Mouse (Mus musculus) cerebellum, adult 9-11 months (tissue): ENCODE measurements around the gene Rcc1.
A peak's percentile ranks its signal among the peaks of the same experiment; 100 is the strongest.

ENCODE experiments used
- DNase-seq: peaks from one replicate; pipeline ENCODE4 v3.0.0; 2022

Gene Rcc1

DNA sequence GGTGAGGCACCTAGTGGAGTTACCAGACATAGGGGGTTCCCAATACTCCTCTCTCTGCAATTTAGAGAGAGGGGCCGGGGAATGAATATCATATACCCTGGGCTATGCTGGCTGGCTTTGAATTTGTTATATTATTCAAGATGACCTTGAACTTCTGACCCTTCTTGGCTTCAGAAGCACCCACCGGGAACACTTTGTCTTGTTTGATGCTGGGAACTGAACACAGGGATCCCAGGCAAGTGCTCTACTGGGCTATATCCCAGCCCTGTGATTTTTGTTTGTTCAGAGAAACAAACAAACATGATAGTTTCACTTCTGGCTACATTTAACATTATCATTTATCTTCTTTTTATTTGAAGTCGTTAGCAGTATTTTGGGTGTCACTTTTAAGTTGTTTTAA lies 2.0 kb upstream of the Rcc1 start:
- DNase-seq, result no peak

DNA sequence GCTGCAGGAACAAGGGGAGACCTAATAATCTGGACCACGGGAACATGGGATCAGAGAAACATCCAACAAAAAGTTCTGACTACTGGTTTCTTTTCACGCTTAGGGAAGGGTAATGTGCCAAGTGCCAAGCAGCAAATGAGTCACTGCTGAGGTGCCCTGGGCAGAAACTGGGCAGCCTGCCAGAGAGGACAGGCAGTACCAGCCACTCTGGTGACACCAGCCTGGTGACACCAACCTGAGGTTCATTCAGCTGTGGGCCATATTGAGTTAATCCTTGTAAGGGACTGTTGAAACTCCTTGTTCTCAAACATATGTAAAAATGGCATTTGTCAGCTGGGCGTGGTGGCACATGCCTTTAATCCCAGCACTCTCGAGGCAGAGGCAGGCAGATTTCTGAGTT lies 1.2 kb upstream of the Rcc1 start:
- DNase-seq, result peak; percentile 46

DNA sequence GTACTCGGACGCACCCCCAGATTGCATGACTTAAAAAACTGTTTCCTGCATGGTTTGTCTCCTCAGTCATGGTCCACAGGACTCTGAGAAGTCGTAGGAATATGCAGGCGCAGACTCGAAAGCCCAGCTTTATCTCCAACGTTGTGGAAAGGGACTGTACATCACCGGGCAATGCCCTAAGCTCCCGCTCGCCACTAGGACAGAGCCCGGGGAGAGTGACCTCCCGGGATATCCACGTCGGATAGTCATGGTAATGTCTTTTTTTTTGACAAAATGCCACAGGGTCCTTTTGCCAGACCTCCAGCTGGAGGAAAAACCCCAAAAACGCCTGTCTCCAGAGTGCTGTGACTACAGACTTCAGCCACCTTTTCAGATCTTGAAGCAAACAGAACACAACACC lies 666 bp downstream of the Rcc1 start:
- peak; percentile 33 for DNase-seq

DNA sequence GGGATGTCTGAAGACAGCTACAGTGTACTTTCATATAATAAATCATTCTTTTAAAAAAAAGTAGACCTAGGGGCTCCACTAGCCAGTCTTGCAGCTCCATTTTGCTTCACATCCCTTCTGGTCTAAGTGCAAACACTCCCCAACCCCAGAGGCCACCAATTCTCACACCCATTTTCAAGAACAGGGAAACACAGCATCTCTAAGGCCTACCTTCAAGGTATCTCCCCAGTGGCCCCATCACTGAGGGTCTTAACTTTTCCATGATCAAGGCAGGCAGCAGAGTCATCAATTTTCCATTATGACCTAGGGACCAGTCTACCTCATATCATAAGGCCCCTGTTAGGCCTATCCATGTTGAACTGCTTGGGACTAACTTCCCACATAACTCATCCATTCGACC lies 2.0 kb downstream of the Rcc1 start:
- DNase-seq, result no peak

DNA sequence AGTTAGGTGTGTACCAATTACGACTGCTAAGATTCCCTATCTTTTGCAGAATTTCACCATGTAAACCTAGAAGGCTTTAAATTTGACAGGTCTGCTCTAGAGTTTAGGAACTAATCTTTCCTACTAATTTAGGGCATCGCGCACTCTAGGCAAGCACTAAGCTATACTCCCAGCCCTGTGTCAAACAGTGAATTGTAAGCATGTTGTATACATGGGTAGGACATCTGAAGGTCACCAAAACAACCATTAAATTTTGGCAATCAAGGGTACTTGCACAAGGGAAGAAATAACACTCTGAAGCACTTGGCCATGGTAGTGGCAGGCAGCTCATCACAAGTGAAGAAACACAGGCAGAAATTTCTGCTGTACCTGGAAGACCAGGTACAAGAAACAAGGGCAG lies 2.6 kb downstream of the Rcc1 start:
- DNase-seq, result no peak

DNA sequence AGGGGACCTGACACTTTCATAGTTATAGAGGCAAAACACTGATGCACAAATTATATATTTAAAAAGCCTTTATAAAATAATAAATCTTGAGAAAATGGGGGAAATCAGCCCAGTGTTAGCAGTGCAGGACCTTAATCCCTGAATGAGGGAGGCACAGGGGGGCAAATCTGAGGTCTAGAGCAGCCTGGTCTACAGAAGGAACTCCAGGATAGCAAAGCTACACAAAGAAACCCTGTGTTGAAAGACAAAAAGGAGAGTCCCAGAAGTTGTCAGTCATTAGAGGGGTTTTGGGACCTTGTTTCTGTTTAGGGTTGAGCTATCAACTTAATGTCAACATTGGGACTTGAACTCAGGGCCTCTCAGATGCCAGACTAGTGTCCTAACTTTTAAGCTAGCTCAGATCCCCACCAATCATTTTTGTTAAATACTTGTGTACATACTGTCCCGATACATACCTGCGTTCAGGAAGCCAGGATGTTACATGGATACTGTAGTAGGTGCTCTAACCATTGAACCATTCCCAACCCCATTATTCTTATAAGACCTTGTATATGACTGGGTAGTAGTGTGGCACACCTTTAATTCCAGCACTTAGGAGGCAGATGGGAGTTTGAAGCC lies 3.2 kb downstream of the Rcc1 start:
- no peak for DNase-seq

DNA sequence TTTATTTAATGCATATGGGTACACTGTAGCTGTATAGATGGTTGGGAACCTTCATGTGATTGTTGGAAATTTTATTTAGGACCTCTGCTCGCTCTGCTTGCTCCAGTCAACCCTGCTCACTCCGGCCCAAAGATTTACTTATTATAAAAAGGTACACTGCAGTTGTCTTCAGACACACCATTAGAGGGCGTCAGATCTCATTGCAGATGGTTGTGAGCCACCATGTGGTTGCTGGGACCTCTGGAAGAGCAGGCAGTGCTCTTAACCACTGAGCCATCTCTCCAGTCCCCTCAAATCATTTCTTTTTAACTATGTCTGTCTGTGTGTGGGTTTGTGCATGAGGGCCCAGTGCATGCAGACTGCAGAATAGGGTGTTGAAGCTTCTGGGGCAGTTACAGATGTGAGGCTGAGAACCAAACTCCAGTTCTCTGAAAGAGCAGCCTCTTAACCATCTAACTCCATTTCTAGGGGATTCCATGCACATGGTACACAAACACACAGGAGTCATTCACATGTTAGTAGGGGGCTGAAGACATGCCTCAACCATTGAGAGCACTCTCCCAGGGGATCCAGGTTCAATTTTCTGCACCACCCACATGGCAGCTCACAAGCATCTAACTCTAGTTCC lies 3.8 kb downstream of the Rcc1 start:
- DNase-seq, result no peak

DNA sequence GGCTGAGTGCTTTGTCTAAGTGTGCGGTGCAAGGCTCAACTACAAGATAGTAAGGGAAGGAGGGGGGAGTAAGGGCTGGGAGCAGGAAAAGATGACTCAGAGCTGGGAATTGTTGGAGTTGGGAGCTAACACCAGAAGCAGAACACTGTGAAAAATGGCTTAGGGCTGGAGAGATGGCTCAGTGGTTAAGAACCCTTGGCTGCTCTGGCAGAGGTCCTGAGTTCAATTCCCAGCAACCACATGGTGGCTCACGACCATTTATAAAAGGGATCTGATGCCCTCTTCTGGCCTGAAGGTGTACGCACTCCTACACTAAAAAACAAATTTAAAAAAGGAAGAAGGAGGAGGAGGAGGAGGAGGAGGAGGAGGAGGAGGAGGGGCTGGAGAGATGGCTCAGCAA lies 6.7 kb downstream of the Rcc1 start:
- DNase-seq, result no peak

DNA sequence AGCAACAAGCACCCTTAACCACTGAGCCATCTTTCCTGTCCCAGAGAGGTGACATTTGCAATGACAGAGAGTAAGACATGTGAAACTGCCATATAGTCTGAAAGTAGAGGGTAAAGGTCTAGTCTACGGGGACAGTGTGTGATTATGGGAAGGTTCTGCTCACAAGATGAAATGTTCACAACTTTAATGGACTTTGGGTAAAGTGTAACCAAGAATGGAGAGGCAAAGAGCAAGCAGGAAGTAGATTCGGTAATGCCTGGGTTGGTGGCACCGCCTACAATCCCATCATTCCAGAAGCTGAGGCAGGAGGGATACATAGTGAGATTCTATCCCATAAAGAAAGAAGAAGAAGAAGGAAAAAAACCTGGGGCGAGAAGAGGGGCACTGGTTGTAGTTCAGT lies 7.1 kb downstream of the Rcc1 start:
- no peak for DNase-seq

DNA sequence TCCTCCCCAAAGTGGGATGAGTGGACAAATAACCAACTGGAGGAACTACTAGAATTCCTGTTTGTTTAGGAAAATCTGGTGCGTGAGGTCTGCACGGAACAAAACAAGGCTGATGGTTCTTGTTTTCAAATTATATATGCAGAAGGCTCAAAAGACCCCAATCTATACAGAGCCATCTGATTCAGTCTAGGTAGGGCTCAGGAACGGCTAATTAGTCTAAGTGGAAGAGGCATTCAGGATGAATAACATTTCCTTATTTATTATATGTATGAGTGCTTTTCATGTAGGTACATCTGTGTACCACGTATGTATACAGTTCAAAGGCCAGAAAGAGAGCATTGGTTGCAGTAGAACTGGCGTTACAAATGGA lies 7.6 kb downstream of the Rcc1 start:
- DNase-seq, result no peak

DNA sequence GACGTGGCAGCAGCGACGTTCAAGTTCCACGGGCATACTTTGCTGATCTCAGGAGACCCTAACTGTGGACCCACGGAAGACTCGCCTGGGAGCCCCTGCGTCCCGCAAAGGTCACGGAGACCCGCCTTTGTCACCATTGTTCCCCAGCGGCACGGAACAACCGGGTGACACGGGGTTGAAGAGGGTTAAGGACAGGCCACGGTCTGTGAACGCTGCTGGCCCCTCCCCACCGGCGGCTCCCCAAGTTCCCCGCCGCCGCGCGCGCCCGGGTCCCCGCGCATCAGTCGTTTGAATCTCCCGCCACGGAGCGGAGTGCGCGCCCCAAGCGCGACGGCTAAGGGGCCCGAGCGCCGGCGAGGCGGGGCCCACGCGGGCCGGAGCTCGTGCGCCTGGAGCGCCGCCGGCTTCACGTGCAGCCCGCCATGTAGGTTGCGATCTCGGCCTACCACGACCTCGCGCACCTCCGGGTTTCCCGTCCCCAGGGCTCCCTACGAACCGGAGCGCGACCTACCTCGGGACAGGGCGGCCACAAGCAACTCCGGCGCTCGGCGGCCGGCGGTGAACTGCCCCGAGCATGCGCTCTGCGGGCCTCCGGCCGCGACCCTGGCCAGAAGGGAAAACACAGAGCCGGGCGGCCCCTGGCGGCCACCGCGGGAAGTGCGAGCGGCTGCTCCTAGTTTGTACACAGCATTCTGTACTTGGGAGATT lies 8.1 kb downstream of the Rcc1 start:
- DNase-seq, result peak; percentile 92

DNA sequence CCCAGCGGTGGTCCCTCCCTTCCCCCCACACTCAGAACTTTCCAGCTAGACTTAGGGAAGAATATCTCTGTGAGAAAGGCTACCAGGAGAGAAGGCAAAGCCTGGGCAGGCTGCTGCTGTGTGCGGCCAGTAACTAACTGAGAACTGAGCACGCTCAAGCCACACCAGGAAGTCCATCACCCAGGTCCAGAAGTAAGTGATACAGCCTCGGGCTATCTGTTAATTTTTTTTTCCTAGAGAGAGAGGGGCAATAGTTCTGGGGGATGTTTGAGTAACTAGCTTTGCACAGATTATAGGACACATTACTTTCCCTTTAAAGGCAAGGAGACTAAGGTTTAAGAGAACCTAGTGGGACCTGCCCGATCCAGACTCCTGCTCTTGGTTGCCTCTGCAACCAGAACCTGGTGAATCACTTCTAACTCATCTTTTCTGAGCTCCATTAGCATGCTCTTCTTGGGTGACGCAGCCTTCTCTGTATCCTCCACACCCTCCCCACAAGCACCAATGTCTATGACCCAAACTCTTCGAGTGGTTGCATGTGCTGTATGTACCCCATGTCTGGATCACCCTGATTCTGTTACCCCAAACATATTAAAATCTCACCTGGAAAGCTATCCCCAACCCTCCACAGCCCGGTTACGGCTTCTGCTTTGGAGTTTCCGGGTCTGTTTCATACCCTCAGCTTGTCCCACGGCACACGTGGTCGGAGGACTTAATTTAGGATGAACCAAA lies 8.8 kb downstream of the Rcc1 start:
- DNase-seq, result no peak

DNA sequence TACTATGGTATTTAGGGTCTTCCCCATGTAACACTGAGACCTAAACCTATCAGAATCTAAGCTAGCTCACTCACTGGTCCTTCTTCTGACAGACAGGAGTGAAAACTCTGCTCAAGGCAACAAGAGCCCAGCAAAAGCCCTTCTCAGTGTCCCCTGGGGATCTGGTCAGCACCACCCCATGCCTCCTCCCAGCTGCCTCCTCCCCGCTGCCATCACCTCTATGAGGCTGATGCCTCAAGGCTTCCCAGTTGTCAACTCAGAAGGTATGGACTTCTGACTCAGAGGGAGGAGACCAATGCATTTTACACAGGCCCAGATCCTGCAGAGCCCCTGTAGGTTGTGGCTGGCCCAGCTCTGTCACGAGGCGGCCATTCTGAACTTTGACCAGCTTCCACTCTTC lies 12.0 kb downstream of the Rcc1 start:
- DNase-seq, result no peak

DNA sequence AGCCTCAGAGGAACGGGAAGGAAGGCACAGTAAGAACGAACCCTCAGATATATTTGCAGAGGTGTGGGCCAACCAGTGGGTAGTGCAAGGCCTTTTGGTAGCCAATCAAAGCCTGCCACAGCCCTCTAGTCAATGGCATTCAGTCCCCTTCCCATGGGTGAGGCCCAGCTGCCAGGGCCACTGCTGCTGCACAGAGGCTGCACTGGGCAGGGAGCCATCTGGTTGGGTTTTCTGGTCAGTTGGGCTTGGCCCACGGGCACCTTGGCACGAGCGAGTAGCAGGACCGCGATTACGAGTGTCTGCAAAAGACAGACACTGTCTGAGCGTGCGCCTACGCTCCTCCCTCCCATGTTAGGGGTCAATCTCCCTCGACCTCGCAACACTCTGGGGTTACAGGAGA lies 14.5 kb downstream of the Rcc1 start:
- DNase-seq, result no peak

DNA sequence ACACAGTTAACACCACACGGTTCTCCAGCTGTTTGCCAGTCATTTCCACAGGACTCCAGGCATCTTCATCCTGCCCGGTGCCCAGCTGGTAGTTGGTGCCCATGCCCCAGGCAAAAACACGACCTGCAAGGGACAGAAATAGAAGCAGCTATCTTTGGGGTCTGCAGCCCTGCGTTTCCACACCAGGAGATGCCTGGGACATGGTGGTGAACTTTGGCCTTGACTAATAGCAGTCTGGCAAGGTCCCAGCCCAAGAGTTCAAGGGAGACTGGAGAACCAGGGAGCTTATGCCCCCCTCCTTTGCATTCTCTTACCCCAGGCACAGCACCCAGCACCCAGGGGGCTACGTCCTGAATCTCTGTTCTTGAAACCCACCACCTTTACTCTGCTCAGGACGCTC lies 20.5 kb downstream of the Rcc1 start:
- no peak for DNase-seq

DNA sequence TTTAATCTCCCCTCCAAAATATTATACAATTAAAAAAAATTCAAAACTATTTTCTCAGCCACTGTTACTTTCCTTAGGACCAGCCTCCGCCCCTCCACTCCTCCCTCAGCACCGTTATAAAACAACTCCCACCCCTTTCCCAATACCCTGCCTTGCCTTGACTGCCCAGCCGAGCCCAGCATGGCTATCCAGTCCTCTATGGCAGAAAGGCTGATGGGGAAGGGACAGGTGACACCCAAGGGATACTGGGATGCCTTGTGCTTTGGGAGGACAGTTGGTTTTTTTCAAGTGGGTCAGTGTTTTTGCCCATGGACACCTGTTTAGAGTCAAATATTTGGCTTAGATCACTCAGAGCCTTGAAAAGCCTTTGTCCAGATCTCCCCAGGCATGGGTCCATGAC lies 21.4 kb downstream of the Rcc1 start:
- DNase-seq, result no peak

DNA sequence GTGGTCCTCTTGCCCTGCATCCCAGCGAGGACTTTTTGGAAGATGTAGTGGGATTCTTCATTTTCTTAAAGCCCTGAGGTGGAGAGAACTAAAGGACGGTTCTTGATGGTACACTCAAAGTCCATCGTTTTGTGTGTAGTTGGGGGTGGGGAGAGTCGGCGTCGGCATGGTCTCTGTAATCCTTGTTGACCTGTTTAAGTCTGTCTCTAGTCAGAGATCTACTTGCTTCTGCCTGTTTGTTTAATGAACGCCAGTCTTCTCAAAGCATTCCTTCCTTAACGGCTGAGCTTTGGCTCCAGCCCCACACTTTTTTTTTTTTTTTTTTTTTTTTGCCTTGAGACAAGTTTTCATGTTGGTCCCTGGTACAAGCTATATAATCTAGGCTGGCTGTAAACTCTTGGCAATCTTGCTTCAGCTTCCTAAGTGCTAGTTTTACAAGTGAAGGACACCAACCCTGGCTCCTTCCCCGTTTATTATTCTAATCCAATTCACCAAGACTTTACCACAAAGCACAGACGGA lies 23.5 kb downstream of the Rcc1 start:
- DNase-seq, result no peak

DNA sequence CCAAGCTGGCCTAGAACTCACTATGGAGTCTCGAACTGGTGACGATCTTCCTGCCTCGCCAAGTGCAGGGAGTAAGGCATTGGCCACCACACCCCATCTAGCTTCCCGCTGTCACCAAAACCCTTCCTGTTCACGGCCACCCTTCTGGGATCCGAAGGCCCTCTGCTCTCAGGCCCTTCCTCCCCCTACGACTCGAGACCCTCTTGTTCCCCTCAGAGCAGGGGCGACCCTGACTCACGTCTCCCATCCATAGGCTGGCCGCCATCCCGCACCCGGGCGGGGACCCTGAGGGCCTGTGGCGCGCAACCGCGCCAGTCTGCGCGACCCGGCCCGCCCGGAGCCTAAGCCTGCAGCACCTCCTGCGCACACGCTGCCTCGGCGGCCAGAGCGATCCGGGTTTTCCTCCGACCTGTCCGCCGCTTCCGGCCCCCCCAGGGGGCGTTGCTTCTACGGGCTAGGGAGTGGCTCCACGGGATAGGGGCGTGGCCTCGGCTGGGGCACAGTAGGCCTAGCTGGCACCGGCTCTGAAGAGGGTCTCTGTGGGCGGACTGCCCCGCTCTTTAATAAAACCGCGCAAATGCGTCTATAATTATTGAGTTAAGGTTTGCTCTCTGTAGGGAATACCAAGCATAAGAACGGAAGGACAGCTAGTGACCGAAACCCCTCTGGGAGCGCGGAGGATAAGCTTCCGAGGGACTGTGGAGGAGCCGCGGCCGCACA lies 24.1 kb downstream of the Rcc1 start, which contains the start of gene Trnau1ap:
Gene Trnau1ap, minus strand, starts transcription at position 424 of the 720 bp plus-strand sequence.
- peak; percentile 87 for DNase-seq

DNA sequence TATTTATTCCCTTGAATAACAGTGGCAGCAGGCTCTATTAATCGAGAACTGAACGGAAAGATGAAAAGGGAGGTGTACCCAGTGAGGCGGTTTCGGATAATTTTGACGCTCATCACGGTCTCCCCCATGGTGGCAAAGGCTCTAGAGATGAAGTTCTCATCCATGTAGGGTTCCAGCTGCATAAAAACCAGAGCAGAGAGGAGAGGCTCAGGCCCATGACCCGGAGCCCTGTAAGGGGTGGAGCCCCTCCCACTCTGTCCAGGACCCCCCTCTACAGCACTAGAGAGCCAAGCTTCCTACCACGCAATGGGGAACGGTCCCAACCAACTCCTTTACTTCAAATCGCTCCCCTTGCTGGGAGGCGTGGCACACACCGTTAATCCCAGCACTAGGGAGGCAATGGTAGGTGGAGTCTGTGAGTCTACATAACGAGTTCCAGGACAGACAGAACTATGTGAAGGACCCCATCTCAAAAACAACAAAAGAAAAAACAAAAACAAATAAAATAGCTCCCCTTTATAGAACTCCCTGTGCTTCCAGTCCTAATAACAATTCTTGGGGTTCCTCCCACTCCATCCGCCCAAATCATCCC lies 24.9 kb downstream of the Rcc1 start:
- DNase-seq, result no peak

DNA sequence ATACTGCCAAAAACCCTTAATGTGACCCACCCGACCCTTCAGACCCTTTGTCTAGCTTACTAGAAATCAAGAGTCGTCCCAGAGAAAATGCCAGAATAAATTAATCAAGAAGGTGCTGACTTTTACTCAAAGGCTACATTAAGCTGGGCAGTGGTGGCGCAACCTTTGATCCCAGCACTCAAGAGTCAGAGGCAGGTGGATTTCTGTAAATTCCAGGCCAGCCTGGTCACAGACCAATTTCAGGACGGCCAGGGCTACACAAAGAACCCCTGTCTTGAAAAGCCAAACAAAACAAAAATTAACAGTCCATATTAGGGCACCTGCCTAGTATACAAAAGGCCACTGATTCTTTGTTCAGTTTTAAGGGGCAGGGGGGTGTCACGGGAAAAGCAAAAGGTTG lies 26.9 kb downstream of the Rcc1 start:
- DNase-seq, result no peak

DNA sequence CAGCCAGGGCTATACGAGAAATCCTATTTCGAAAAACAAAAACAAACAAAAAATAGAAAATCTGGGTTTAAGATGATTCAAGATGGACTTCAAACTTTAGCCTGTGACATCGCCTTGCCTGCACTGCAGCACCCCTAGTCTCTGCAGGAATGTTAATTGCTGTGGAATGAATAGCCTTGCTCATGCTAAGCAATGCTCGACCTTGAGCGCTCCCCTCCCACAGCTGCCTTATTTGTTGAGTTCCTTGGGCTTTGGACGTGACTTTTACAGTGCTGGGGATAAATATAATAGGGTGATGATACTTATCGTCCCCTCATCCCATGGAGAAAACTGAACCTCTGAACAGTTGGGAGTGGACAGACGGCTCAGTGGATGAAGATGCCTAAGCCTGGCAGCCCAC lies 37.7 kb downstream of the Rcc1 start:
- DNase-seq, result no peak

DNA sequence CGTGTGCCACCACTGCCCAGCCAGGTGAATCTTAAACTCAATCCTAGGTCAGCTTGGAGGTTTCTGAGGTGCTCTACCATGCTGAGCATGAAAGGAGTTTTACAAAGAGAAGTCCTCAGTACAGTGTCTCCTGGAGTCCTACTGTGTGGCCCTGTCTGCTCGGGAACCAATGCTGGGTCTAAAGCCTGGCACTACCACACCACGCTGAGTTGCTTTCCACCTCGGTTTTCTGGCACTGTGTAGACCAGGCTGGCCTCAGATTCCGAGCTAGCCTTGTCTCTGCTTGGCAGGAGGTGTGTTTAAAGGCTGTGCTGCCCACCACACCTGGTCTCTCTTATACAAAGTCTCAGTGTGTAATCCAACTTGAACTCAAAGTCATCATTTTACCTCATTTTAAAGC lies 40.8 kb downstream of the Rcc1 start:
- no peak for DNase-seq

DNA sequence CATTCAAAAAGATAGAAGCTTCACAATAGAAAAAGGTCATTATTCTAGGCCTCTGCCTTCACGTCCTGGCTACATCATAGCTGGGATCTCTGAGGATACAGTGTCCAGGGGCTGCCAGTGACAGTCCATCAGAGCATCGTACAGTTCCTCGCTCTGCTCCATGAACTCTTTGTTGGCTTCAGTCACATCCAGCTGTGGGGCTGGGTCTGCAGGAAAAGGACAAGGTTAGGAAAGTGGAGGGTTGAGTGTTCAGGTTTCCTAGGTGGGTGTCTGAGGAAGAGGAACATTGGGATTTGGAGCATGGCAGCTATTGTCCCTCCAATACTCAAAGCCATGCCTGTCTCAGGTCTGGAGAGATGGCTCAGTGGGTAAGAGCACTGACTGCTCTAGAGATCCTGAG lies 41.6 kb downstream of the Rcc1 start:
- no peak for DNase-seq
